Mouse (Mus musculus): ENCODE results near the gene Cds1. TPM values are rescaled to one million over a fixed set of nuclear protein-coding genes. Genes with fewer than 3 reads are reported as not detected.
A peak's percentile ranks its signal among the peaks of the same experiment; 100 is the strongest.

Gene Cds1
- polyA plus RNA-seq, 1 experiment = not detected

DNA sequence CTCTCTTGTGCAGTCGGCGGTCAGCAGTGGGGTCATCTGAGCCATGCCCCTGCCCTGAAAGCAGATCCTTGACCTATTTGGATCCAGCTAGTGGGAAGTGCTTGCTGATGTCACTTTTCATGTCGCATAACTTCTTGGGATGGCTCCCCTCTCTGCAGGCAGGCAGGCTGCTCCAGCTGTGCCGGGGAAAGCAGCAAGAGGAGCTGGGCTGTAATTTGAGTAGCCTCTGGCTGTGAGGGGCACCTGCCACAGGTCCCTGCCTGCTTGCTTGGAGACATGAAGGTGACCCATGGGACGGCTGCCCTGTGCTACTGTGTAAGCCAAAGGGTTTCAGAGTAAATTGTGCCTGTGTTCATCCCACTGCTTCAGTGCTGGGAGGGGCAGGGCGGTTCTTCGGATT lies 54.9 kb downstream of the Cds1 start:
- Histone ChIP-seq H3K4me1 (ENCODE audit: control insufficient read depth, insufficient read depth, low read length) (peaks cover 41% of the 10 kb centered on the region), H3K4me3 (ENCODE audit: insufficient read depth, low read depth, low read length) (no peak overlapping the region), H3K27ac (ENCODE audit: insufficient read depth, low read depth, low read length) (no peak overlapping the region)
- 46% methylated on average over 7 of the region's 7 CpGs for WGBS
- no peak for TF ChIP-seq CTCF (IDR thresholded peaks at IDR 0.05; ENCODE audit: insufficient read depth, low read depth, low read length)
- TF ChIP-seq POLR2A (IDR thresholded peaks at IDR 0.05; ENCODE audit: insufficient read depth, low read depth, low read length) = no peak

DNA sequence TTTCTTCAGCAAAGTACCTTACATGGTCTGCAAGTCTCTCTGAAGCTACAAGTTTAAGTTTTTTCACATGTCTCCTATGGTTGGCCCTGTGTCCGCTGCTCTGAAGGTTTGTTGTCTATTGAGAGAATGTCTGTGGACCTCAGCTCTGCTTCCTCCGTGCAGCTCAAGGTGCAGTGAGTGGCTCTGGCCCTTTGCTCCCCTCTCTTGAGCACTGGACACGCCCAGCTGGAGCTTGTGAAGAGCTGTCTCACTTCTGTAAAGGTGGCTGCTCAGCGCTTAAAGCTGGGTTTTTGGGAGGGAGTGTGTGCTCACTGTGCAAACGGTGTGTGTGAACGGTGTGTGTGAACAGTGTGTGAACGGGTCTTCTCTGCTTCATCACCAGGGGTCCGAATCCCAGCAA lies 56.1 kb downstream of the Cds1 start:
- Histone ChIP-seq H3K27ac (ENCODE audit: insufficient read depth, low read depth, low read length) (no peak overlapping the region), H3K4me3 (ENCODE audit: insufficient read depth, low read depth, low read length) (no peak overlapping the region), H3K4me1 (ENCODE audit: control insufficient read depth, insufficient read depth, low read length) (peaks cover 45% of the 10 kb centered on the region)
- TF ChIP-seq CTCF (IDR thresholded peaks at IDR 0.05; ENCODE audit: insufficient read depth, low read depth, low read length) = no peak
- 75% methylated on average over 8 of the region's 8 CpGs for WGBS

DNA sequence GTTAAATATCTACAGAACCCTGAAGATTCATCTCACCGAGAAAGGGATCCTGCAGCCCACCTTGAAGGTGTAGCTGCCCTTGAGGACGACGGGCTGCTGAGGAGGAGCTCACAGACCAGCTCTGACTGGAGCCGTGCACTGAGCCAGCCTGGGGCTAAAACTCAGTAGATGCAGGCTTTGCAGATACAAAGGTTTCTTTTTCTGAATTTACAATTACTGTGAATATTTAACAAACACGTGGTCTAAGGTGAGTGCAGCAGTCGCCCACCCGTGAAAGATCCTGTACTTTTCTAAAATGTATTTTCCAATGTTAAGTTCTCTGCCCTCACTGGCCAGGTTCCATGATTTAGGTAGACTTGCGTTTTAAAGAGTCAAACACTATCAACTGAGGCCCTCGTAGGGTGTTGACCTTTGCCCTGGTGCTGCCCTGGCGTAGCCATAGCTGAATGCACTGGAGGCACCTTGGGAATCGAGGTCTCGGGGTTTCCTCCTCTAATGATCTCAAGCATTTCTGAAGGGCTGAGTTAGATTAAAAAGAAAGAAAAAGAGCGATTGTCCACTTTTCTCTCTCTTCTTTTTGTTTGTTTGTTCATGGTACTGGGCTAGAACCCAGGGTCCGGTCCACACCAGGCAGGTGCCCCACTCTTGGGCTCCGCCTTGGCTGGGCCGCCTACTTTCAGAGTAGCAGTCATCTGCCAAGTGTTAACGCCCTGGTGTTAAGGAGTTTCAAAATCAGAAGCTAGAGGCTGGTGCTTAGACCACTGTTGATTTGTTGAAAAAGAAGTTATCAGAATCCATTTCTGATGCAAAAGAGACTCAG lies 56.8 kb downstream of the Cds1 start:
- H3K4me1 ChIP-seq (ENCODE audit: control insufficient read depth, insufficient read depth, low read length) = peaks cover 44% of the 10 kb centered on the region
- no peak overlapping the region for H3K4me3 ChIP-seq (ENCODE audit: insufficient read depth, low read depth, low read length)
- no peak overlapping the region for H3K27ac ChIP-seq (ENCODE audit: insufficient read depth, low read depth, low read length)
- WGBS = 81% methylated on average over 17 of the region's 17 CpGs
- TF ChIP-seq CTCF (IDR thresholded peaks at IDR 0.05; ENCODE audit: insufficient read depth, low read depth, low read length) = no peak
- no peak for TF ChIP-seq POLR2A (IDR thresholded peaks at IDR 0.05; ENCODE audit: insufficient read depth, low read depth, low read length)

DNA sequence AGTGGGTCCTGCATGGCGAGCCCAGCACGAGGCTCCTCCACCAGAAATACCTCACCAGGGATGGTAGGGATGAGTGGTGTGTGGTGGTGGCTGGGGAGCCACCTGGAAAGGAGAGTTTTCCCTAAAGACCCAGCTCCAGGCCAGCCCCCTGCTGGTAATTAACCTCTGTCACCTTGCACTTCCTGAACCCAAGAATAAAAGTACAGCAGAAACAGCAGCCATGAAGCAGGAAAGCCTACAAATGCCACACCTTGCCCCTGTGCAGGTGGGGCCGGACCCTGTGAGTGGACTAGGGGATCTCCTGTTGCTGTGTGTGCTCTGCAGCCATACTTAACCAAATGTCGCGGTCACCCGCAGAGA lies 57.4 kb downstream of the Cds1 start:
- TF ChIP-seq CTCF (IDR thresholded peaks at IDR 0.05; ENCODE audit: insufficient read depth, low read depth, low read length) = no peak
- no peak for TF ChIP-seq POLR2A (IDR thresholded peaks at IDR 0.05; ENCODE audit: insufficient read depth, low read depth, low read length)
- H3K4me3 ChIP-seq (ENCODE audit: insufficient read depth, low read depth, low read length) = no peak overlapping the region
- no peak overlapping the region for H3K27ac ChIP-seq (ENCODE audit: insufficient read depth, low read depth, low read length)
- 71% methylated on average over 6 of the region's 6 CpGs for WGBS
- H3K4me1 ChIP-seq (ENCODE audit: control insufficient read depth, insufficient read depth, low read length) = peaks cover 42% of the 10 kb centered on the region

DNA sequence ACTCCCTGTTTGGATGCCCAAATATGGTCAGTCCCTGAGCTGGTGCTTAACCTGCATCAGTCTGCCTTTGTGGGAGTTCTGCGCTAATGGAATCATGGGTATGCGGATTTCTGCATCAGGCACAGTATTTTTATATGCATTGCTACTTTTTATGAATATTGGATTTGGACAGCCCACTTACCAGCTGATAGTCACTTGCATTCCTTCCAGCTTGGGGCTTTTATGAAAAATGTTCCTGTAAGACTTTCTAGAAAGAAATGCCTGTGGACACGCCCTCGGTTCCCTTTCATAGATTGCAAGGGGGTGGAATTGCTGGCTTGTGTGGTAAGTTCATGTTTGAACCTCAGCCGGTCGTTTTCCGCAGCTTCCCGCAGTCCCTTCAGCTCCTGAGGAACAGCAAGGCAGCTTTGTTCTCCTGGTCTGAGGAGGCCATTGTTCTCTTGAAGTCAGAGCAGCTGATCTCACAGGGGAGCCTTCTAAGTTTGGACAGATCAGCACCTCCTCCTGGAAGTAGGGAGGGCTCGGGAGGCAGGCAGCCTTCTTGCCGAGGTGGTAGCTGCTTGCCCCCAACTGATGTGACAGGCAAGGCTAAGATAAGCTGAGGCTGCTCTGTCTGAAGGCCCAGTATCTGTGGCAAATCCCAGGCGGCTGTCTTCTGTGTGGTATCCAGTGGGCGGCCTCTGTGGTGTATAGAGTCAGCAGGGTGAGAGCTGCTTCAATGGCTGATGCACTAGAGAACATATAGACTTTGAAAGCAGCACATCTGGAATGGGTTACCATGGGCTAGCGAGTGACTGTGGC lies 60.4 kb downstream of the Cds1 start:
- WGBS = 28% methylated on average over 13 of the region's 13 CpGs
- peak overlapping the region; percentile 34; the same call in 1 of the 2 replicates for H3K27ac ChIP-seq (ENCODE audit: insufficient read depth, low read depth, low read length)
- peaks cover 39% of the 10 kb centered on the region for H3K4me1 ChIP-seq (ENCODE audit: control insufficient read depth, insufficient read depth, low read length)
- H3K4me3 ChIP-seq (ENCODE audit: insufficient read depth, low read depth, low read length) = no peak overlapping the region
- TF ChIP-seq CTCF (IDR thresholded peaks at IDR 0.05; ENCODE audit: insufficient read depth, low read depth, low read length) = no peak
- TF ChIP-seq POLR2A (IDR thresholded peaks at IDR 0.05; ENCODE audit: insufficient read depth, low read depth, low read length) = no peak

DNA sequence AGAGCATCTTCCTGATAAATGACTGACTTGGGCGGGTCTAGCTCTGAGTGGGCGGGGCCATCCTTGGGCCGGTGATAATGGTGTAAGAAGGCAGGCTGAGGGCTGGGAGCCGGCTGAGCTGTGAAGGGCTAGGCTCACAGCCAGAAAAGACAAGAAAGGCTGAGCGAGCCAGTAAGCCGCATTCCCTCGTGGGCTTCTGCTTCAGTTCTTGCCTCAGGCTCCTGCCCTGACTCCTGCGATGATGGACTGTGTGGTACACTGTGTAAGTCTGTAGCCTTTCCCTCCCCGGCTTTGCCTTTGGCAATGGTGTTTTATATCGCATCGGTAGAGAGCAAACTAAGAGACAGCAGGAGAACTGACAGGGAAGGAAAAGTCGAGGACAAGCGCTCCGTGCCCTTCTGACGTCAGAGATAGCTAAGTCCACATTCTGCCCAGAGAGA lies 61.6 kb downstream of the Cds1 start:
- H3K27ac ChIP-seq (ENCODE audit: insufficient read depth, low read depth, low read length) = peak overlapping the region; percentile 31; the same call in 1 of the 2 replicates
- H3K4me3 ChIP-seq (ENCODE audit: insufficient read depth, low read depth, low read length) = no peak overlapping the region
- WGBS = 16% methylated on average over 15 of the region's 15 CpGs

DNA sequence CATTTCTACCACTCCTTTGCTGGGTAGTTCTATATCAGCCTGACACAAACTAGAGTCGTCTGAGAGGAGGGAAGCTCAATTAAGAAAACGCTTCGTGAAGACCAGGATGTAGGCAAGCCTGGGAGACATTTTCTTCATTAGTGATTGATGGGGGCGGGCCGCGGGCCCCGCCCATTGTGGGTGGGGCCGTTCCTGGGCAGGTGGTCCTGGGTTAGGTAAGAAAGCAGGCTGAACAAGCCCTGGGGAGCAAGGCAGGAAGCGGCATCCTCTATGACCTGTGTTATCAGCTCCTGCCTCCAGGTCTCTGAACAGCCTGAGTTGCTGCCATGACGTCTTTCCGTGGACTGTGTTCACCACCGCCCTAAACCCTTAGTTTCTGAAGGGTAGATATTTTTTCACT lies 62.5 kb downstream of the Cds1 start:
- no peak for TF ChIP-seq POLR2A (IDR thresholded peaks at IDR 0.05; ENCODE audit: insufficient read depth, low read depth, low read length)
- no peak overlapping the region for H3K4me3 ChIP-seq (ENCODE audit: insufficient read depth, low read depth, low read length)
- no peak overlapping the region for H3K27ac ChIP-seq (ENCODE audit: insufficient read depth, low read depth, low read length)
- WGBS = 42% methylated on average over 12 of the region's 12 CpGs
- peaks cover 39% of the 10 kb centered on the region for H3K4me1 ChIP-seq (ENCODE audit: control insufficient read depth, insufficient read depth, low read length)

More for the DNA sequence above, 61.6 kb downstream of the Cds1 start:
- H3K4me1 ChIP-seq (ENCODE audit: control insufficient read depth, insufficient read depth, low read length) = peaks cover 39% of the 10 kb centered on the region
- TF ChIP-seq POLR2A (IDR thresholded peaks at IDR 0.05; ENCODE audit: insufficient read depth, low read depth, low read length) = no peak

DNA sequence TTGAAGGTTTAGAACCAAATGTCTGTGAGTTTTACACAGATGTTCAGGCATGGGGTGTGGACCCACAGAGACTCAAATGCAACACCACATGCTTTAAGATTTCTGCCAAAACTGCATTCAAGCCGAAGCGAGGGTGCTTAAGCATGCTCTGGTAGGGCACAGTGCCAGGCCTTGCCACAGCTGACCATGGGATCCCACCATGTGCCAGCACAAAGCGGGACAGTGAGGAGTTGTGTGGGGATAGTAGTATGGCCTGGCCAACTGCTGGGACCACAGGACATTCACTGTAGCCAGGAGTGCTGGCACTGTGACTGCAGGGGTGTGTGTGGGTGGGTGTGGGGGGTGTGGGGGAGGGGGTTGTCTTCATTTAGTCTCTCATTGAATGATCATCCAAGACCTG lies 64.0 kb downstream of the Cds1 start:
- no peak overlapping the region for H3K27ac ChIP-seq (ENCODE audit: insufficient read depth, low read depth, low read length)
- H3K4me1 ChIP-seq (ENCODE audit: control insufficient read depth, insufficient read depth, low read length) = peaks cover 34% of the 10 kb centered on the region
- no peak overlapping the region for H3K4me3 ChIP-seq (ENCODE audit: insufficient read depth, low read depth, low read length)
- TF ChIP-seq CTCF (IDR thresholded peaks at IDR 0.05; ENCODE audit: insufficient read depth, low read depth, low read length) = no peak
- no peak for TF ChIP-seq POLR2A (IDR thresholded peaks at IDR 0.05; ENCODE audit: insufficient read depth, low read depth, low read length)
- WGBS = 63% methylated on average over 3 of the region's 3 CpGs

DNA sequence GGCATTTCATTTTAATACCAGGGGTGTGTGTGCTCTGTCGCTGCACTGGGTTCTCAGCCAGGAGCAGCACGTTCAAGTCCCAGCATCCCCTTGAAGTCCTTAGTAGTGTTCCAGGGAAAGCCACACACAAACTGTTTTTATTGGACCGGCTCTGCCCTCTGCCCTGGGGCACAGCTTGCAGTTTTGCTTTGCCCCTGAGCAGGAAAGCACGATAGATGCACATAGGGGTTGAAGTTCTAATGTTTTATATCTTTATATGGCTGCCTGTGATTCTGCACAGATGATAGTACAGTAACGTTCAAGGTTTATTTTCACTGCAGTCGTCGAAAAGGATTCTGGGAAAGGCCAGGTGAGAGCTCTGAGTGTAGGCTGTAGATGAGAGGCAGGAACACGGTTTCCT lies 65.2 kb downstream of the Cds1 start:
- Histone ChIP-seq H3K4me3 (ENCODE audit: insufficient read depth, low read depth, low read length) (no peak overlapping the region), H3K27ac (ENCODE audit: insufficient read depth, low read depth, low read length) (no peak overlapping the region), H3K4me1 (ENCODE audit: control insufficient read depth, insufficient read depth, low read length) (peaks cover 28% of the 10 kb centered on the region)
- WGBS = 77% methylated on average over 8 of the region's 8 CpGs
- TF ChIP-seq CTCF (IDR thresholded peaks at IDR 0.05; ENCODE audit: insufficient read depth, low read depth, low read length) (no peak), POLR2A (IDR thresholded peaks at IDR 0.05; ENCODE audit: insufficient read depth, low read depth, low read length) (no peak)
